Mouse (Mus musculus) frontal cortex, postnatal 25 days (tissue): ENCODE data around the gene Mkks.
"Not testable (repeated sequence)": the region's sequence is repeated elsewhere in the genome, so short reads cannot be mapped to it uniquely, and the experiment has no call there.

ENCODE experiments used
- DNase-seq, 2 experiments: peaks; one replicate each; pipeline ENCODE4 v3.0.0; 2022; ENCODE audit warnings: low spot score in 2 of 2

Mkks gene

DNA sequence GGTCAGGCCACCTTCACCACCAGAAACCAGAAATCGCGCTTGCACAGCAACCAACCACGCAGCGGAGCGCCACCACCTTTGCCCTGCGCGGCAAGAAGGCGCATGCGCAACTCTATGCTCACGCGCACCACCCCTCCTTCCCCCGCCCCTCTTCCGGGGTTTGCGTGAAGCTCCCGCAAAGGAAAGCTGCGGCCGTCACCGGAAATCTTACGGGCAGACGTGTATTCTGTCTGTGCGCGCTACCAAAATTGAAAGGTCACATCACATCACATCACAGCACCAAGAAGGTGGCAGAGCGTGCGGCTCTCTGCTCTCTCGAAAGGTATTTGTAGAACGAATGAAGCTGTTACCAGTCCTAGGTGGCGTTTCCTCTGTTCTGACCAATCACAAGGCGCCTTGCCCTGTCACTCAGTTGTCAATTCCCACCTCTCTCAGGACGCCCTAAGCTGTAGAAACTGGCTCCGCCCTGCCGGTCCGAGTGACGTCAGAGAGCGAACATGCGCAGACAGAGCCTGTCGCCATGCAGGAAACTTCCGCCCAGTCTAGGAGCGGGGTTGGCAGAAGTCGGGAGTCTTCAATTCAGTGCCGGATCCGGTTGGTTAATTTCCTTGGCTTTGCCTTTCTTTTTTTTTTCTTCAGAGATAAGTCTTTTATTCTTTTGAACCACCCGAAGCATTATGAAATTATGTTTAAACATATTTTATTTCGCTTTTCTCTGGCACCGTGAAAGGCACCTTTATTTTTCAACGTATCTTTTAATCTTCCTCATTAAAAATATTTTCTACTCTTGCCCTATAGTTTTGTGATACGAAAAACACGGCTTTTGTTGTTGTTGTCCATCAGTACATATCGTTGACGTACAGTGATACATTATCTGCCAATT is at the start of gene Mkks, which contains the start of the genes Slx4ip and AL731706.1:
TSS of gene Mkks (minus strand) at position 322 of the 883 bp plus-strand sequence.
TSS of gene Slx4ip (plus strand) at position 151 of the 883 bp plus-strand sequence.
TSS of gene AL731706.1 (minus strand) at position 322 of the 883 bp plus-strand sequence.
- DNase-seq: peak; percentile 97

- no peak for DNase-seq
Observed at GRCm38 (mm10) chr2:136938249-136938648, 47.1 kb upstream of the Mkks start.

DNA sequence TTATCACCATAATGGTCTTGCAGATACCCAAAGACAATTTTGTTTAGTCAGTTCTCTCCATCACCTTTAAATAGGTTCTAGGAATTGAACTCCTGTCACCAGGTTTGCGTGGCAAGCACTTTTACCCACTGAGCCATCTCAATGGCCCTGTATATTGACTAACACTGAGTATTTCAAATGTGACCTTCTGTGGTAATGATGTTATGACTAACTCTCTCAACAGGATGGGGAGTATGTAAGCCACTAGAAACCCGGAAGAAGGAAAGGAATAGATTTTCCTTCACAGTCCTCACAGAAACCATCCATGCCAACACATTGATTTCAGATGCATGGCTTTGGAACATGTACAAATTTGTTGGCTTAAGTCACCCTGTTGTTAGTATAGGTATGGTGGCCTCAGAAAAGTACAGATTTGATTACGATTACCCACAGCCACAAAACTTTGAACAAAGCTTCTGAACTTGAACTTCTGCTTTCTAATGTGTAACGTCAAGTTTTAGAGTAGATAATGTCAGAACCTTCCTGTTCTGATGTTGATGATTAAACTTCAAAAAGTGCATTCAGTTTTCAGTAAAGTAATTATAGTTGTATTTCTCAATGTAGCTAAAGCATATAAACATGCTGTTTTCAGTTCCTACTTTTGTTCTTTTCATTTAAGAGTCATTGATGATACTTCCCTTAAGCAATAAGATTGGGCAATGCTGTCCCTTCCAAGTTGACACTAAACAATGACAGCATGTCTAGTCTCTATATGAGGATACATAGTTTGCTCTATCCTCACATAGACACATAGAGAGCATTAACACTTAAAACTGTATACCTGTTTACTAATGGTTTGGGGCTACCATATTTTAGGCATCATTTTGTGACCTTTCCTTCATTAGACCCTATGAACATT is 45.5 kb upstream of the Mkks start:
- DNase-seq: no peak

- DNase-seq: peak in 1 of 2 experiments; percentile 13
Observed at GRCm38 (mm10) chr2:136921003-136921408, 29.8 kb upstream of the Mkks start.

GRCm38 (mm10) chr2:136920257-136920993 is 29.2 kb upstream of the Mkks start:
- no peak for DNase-seq

- DNase-seq: no peak
Observed at GRCm38 (mm10) chr2:136919433-136919832, 28.2 kb upstream of the Mkks start.

DNA sequence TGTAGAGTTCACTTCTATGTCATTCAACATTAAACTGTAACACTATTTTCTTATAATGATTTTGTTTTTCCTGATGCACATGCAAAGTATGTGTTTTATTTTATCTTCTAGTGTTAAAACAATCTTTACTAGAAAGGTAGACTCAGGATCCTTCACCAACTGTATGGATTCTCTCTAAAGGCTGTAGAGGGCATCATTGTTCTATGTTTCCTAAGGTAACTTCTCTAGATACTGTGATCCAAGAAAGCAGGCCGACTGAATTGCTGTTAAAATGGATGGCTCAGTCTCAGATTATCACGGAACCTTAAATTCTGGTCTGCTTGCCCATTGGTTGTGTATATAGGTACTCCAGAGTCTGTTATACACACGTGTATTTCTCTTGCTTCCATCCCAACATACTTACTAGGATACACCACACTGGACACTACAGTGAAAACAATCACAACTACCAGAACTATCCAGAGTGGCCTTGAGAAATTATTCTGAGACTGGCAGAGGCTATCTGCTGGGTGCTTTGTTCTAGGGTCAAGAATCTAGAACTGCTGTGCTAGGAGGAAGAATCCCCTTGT is 23.2 kb upstream of the Mkks start:
- no peak for DNase-seq

DNA sequence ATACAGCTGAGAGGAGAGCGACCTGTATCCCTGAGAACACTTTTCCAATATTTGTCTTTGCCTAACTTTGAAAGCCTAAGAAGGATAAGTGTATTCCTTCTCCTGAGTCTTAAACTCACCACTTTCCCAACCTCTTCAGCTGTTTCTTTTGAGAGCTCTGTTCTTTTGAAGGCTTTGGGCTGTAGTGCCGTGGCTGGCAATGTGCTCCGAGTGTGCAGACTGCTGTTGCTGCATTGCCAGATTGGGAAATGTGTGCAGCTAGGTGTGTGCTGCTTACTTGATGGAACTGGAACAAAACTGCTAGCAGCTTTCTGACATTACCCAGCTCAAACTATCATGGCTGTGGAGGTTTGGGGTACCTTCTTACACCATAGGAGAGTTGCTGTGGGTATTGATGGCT is 21.8 kb upstream of the Mkks start:
- DNase-seq: no peak

DNA sequence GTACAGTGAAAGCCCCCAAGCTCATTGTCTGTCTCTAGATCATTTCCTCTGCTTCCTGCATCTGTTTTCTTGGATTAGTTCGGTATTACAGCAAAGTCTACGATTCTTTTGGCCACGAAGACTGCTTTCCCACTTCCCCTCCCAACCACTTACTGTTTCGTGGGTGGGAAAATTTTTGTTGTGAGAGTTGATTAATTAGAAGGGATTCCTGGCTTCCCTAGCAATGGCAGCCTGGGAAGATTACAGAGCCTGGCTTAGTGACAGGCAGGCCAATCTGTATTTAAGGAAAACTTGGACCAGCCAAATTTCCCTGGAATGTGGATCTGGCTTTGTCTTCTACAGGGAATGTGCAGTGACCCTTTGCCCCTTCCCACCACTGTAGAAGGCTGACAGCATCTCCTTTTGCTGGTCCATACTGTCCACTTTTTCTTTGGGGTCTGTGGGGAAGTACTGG is 20.8 kb upstream of the Mkks start:
- no peak for DNase-seq

DNA sequence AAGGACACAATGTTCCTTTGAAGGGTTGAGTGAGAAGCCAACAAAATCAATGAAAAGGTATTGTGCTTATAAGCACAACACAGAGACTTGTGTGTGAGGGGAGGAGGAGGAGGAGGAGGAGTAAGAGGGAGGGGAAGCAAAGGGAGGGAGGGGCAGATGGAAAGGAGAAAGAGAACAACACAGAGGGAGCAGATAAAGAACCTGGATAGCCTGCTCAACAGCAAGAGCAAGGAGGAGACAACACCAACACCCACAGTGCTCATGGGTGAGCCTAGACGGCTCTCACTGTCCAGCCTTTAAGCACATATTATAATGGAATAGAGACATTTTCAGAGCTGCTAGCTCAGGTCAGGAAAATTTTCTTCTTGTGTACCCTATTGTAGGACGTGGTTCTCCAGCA is 18.1 kb upstream of the Mkks start:
- no peak for DNase-seq

DNA sequence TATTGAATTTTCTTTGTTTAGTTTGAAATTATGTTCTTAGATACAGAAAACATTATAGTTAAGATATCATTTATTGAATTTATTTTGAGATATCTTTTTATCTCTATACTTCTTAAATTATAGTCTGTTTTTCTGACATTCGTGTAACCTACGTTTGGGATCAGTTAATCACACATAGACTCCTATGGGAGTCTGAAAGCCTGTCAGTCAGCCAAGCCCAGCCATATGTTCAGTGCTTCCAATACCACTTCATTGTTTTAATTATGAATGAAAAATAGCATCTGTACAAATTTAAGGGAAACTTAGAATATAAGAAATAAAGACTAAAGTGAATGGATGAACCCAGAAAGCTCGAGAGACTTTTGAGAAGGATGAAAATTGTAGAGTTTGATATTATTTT is 17.4 kb upstream of the Mkks start:
- no peak for DNase-seq

DNA sequence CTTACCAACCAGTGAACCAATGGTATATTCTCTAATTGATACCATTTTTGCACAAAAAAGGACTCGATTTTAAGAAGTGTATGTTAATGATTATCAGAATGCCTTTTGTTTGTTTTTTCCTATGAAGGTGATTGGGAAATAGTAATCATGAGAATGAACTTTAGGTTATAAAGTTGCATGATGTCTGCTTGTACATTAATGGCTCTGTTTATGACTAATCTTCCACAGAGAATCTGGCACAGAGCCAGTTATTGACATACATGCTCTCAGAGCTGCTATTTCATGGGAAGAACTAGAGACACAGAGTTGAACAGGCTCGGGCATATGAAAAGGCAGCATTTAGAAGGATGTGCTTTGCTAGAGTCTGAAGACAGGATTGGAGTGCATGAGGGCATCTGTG is 4.9 kb upstream of the Mkks start:
- DNase-seq: no peak

- no peak for DNase-seq
Observed at GRCm38 (mm10) chr2:136894494-136894893, 3.3 kb upstream of the Mkks start.

- peak; percentile 93 to 96 for DNase-seq
Observed at GRCm38 (mm10) chr2:136891951-136892371, 772 bp upstream of the Mkks start.

DNA sequence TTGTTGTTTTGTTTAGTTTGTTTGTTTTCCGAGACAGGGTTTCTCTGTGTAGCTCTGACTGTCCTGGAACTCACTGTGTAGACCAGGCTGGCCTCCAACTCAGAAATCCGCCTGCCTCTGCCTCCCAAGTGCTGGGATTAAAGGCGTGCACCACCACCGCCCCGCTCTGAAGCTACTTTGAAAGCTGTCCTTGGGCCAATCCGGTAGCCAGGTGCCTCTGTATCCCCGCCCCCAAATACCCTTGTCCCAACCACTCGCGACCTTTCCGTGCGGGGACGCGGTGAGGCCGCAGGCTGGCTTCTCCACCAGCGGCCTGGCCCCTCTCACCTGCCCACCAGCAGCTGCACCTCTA is 497 bp downstream of the Mkks start:
- not testable (repeated sequence) for DNase-seq

DNA sequence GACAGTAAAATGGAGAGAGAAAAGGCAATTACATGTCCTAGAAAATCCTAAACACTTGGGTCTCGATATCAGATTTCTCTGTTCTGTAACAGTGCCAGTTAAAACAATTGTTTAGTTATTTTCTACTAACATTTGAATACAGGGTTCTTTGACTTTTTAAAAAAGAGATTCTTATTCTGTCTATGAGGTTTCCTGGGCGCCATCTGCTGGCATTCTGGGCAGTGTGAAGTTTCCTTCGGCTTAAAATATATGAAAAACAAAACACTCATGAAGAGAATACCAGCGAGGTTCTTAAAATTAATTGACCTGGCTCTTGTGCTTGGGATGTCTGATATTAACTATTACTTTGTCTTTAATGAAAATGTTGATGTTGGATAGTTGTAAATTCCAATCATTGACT is 4.3 kb downstream of the Mkks start:
- DNase-seq: peak; percentile 25 to 26

DNA sequence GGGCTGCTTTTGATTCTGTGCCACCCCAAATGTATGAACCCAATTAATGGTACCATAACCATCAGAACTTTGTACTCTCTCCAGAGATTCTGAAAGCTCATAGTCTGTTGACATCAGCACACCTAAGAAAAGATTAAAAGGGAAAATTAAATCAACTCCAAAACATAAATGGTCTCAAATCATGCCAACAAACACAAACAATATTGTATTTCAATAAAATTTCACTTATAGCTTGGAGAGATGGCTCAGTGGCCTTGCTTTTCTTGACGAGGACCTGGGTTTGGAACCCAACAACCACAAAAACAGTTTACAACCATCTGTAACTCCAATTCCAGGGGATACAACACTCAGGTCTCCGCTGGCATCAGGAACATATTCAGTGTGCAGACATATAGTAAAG is 5.6 kb downstream of the Mkks start, which contains the start of gene AL731706.2:
TSS of gene AL731706.2 (minus strand) at position 101 of the 400 bp plus-strand sequence.
- DNase-seq: no peak

- DNase-seq: no peak
Observed at GRCm38 (mm10) chr2:136854543-136855388, 36.4 kb downstream of the Mkks start.

DNA sequence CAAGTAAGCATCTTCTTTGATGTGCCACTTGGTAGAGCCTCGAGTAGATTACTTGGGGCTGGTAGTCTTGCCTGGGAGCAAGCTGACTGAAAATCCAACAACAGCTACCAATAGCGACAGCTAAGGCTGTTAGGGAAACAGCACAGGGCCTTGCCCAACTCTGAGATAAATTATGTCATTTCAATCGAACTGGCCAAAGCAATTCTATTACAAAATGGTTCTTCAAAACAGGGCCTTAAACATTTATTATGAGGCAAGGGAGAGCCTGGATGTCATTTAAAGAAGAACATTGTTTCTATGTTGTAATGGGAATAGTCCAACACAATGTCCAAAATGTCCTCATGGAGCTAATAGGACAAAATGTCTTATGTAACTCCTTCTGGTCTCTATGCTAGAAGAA is 40.8 kb downstream of the Mkks start:
- no peak for DNase-seq

GRCm38 (mm10) chr2:136837994-136838393 is 53.2 kb downstream of the Mkks start:
- no peak for DNase-seq
